Mouse (Mus musculus) heart, postnatal 0 days (tissue): Measurements from ENCODE around the gene Pgd.

Experiments used
- CTCF ChIP-seq: IDR thresholded peaks from 2 replicates; pipeline ENCODE4 v1.5.1; 2016; ENCODE audit warnings: antibody characterized with exemption, control low read depth, low read depth
- EP300 ChIP-seq: IDR thresholded peaks from 2 replicates; pipeline ENCODE4 v1.6.1; 2016; ENCODE audit warnings: antibody characterized with exemption, low read depth

DNA sequence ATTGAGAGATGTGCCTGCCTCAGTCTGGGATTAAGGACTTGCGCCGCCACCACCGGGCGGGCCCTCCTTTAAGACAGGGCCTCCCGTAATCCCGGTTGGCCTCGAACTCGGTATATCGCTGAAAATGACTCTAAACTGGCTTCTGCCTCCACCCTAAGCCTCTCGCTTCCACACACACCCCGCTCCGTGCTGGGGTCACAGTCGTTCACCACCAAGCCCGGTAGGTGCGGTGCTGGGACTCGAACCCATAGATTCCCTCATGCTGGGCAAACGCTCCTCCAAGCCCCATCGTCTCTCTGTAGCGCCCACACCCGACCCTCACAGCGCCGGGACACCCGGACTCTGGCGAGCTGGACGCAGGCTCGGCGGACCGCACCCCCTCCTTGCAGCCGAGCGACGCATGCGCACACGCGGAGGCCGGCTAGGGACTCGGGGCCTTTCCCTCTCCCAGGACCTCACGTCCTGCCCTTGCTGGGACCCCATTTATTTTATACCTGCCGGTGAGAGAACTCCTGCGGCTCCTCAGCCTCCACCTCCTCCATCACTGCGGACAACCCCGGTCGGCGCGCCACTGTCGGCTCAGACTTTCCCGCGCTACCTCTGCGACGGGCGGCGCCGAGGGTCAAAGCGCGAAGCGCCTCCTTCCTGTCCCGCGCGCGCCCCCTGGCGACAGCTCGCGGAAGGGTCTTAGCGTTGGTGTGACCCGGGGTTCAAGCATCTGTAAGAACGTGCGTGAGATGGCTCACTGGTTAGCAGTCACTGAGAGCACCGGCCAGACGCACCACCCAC, 29.4 kb downstream of the Pgd start, which contains the start of gene Cenps:
- TF ChIP-seq CTCF: peak; percentile 93
- TF ChIP-seq EP300: 0 out of 2 replicates have a peak, but pooled peaks have one; percentile 40
